Mouse (Mus musculus) embryo, embryonic 10.5 days (tissue): Measurements from ENCODE around the gene Hltf.
"Not testable (repeated sequence)": the region's sequence is repeated elsewhere in the genome, so short reads cannot be mapped to it uniquely, and the experiment has no call there.

ENCODE experiments used
- DNase-seq: peaks from one replicate; pipeline ENCODE4 v3.0.0-alpha.2; 2015; ENCODE audit warnings: low spot score

Gene Hltf

DNA sequence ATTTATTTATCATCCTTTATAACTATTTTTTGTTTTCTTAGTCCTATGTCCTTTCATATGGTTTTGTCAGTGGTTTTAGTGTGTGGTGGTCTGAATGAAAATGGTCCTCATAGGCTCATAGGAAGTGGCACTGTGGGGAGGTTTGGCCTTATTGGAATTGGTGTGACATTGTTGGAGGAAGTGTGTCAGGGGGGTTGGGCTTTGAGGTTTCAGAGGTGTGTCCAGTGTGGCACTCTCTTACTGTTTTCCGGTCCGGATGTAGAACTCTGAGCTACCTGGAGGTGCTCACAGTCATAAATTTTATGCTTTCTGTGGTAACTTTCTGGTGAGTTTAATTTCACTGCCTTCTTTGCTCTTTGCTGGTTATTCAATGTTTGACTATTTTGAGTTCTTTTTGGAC lies 47.2 kb downstream of the Hltf start:
- DNase-seq = no peak

- DNase-seq = no peak
Observed at GRCm38 (mm10) chr3:20108881-20109280, 51.3 kb downstream of the Hltf start.

DNA sequence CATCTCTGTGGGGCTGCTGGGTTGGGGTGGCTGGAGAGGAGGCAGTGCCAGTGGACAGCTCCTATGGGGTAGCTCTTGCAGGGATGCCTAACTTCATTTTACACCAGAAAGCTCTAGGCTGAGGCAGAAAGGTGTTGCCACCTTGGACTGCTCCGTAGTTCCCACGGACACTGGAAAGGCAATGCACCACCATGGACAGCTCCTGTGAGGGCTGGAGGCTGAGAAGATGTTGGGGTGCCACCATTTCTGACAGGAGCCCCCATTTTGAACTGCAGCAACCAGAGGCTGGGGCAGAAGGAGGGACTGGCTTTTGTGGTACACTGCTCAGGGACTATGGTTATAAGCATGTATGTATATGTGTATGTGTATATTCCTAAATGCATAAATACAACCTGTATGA lies 54.3 kb downstream of the Hltf start:
- DNase-seq = no peak

- no peak for DNase-seq
Observed at GRCm38 (mm10) chr3:20119044-20119591, 61.5 kb downstream of the Hltf start.

DNA sequence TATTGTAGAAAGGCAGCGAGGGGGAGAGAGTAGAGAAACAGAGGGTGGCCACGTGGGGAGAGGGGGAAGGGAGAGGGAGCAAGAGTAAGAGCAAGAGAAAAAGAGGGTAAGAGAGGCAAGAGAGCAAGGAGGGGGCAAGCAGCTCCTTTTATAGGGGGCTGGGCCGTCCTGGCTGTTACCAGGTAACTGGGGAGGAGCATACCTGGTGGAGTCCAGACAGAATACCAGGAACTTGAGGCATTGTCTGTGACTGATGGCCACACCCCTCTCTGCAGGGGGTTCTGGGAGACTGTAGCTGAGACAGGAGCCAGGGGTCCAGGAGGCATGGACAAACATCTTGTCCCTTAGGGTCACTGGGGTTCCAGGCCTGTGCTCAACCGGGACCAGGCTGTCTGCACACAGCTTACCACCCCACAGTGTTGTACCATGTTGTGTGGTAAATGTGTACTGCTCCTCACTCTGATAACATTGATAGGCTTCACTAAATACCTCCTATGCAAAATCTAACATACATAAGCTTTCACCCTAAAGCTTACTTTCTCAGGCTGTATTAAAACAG lies 62.2 kb downstream of the Hltf start:
- no peak for DNase-seq

DNA sequence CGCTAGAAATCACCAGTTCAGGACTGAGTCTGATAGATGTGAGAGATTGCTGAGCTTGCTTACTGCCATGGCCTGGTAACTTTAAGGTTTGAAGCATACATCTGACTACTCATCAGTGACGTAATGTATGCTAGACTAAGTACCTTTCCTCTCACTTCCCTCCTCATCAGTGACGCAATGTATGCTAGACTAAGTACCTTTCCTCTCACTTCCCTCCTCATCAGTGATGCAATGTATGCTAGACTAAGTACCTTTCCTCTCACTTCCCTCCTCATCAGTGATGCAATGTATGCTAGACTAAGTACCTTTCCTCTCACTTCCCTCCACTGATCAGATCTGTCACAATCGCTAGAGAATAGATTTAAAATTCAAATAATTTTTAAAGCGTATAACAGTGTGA lies 64.0 kb downstream of the Hltf start:
- DNase-seq = not testable (repeated sequence)

- DNase-seq = no peak
Observed at GRCm38 (mm10) chr3:20125604-20126003, 68.0 kb downstream of the Hltf start.

GRCm38 (mm10) chr3:20127047-20127595 lies 69.5 kb downstream of the Hltf start:
- DNase-seq = peak; percentile 22

DNA sequence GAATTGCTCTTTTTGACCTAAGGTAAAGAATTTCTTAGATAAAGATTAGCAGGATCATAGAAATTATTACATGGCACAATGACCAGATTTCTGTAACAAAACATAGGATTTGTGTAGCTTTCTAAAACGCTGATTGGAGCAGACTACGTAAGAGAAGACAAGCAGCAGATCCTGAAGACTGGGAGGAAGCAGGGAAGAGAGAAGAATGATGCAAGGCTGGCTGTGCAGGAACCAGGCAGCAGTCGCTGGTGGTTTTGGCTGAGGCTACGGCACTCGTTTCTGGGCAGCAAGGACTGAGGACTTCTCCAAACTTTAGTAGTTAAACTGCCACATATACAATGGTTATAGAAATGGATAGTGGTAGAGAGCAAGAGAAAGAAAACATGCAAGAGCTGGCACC lies 71.9 kb downstream of the Hltf start:
- no peak for DNase-seq

- DNase-seq = no peak
Observed at GRCm38 (mm10) chr3:20130456-20131349, 73.1 kb downstream of the Hltf start.

GRCm38 (mm10) chr3:20131350-20131720 lies 73.7 kb downstream of the Hltf start:
- no peak for DNase-seq

GRCm38 (mm10) chr3:20132731-20133130 lies 75.1 kb downstream of the Hltf start:
- no peak for DNase-seq

GRCm38 (mm10) chr3:20133745-20134144 lies 76.1 kb downstream of the Hltf start:
- DNase-seq = no peak

DNA sequence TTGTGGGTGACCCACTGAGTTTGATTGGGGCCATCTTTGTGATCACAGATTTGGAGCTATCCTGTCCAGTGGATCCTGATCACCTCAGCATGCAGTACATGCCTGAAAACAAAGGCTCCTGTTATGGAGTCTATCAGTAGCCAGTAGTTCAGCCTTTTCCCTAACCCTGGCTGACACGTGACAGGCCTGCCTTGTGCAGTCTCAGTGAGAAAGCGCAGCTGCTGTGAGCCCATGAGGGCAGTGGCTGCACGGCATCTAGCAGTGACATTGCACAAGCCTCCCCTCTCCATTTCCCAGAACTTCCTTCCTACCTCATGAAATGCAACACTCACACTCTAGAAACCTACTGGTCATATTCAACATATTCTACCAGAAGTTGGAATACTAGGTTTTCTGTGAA lies 76.9 kb downstream of the Hltf start:
- DNase-seq = no peak

DNA sequence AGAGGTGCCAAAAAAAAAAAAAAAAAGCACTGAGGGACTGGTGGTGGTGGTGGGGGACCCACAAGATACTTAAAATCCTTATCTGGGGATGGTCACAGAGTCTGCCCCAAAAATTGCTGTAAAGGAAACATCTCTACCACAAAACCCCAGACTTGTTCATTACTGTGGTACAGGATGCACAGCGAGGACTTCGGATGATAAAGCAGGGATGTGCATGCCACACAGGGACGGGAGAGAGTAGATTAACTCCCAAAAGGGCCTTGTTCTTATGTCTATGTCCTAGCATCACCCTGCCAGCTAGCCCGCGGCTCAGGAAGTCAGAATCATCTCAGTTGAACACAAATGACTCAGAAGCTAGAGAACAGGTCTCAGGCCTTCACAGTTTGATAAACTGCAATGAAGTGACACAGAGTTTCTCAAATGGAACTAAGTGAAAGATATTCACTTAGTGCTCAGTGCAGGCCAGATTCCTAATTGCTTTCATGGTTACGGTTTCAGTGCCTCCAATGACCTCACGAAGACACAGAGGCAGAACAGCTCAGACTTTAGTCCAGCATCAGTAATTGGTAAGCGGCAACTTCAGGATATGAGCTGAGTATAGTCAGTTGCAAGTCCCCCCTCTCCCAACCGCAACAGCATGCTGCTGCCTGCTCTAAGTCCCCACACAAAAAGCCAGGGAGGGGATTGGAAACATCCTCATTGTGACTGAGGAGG lies 79.4 kb downstream of the Hltf start:
- DNase-seq = no peak

GRCm38 (mm10) chr3:20141240-20141639 lies 83.6 kb downstream of the Hltf start:
- DNase-seq = no peak

DNA sequence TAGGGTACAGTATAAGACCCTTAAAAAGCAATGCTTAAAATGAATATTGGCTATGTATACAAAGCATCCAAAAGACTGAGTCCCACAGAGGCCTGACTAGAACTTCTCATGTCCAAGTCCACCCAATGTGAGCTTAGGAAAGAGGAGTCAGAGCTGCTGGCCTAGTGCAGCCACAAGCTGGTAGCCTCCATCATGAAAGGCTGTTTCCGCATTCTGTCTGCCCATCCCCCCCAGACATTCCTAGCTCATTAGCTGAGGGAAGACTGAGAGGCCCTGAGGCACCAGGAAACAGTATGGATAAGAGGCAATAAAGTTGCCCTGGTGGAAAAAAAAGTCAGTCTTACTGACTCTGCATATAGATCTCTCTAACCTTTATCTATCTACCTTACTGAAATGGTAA lies 84.1 kb downstream of the Hltf start:
- DNase-seq = peak; percentile 78

- DNase-seq = no peak
Observed at GRCm38 (mm10) chr3:20142101-20142500, 84.5 kb downstream of the Hltf start.

DNA sequence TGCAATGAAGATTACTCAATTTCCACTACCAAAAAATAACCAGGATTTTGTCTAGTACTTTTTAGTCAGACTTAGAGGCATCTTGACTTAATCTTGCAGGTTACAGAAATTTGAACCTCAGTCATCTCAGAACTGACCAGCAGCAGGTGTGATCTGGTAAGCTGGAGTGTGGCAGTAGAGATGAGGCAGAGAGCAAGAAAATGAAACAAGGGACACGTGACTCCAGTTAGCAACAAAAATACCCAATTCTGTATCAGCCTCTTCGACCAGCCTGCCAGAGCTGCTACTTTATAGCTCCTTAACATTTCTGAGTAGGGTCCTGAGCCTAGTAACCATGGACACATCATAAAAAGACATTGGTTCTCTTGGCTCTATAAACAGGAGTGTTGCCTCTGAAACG lies 85.0 kb downstream of the Hltf start:
- DNase-seq = no peak

DNA sequence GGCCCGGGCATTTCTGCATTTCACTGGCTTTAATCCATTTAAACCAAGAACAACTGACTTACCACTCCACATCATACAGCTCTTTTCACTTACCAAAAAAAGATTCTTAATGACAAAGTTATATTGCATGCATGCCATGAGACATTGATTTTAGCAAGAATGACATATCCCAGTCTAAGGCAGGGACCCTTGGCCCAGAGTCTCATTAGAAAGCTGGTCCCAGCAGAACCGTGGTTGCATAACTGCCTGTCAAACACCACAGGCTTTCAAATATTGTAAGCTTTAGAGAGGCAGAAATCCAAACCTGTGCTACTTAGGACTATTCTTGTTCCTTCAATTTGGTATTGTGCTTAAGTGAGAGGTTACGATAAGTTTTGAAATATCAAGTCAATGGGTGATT lies 86.1 kb downstream of the Hltf start:
- no peak for DNase-seq

GRCm38 (mm10) chr3:20144401-20144800 lies 86.8 kb downstream of the Hltf start:
- DNase-seq = no peak

- peak; percentile 48 for DNase-seq
Observed at GRCm38 (mm10) chr3:20145696-20146113, 88.1 kb downstream of the Hltf start.
